Mouse (Mus musculus) kidney, embryonic 14.5 days (tissue): Measurements from ENCODE around the gene Prss32. TPM values are rescaled to one million over a fixed set of nuclear protein-coding genes. Genes with fewer than 3 reads are reported as not detected.
A peak's percentile ranks its signal among the peaks of the same experiment; 100 is the strongest.

Experiments used
- ATAC-seq: fragments of 200-750 bp; cut with Nextera tagmentation; 2 replicates; pipeline ENCODE4 v1.8.0; 2017; ENCODE audit warnings: moderate number of reproducible peaks, mild to moderate bottlenecking, moderate TSS enrichment, moderate library complexity; ENCODE audit not compliant: low FRiP score, low TSS enrichment
- H3K27ac ChIP-seq: fragments of 300-500 bp; sonication (generic); 2 replicates; pipeline ENCODE4 v1.5.1; 2014; ENCODE audit warnings: low read depth, mild to moderate bottlenecking, low read length, moderate library complexity, mixed read lengths
- H3K27me3 ChIP-seq: fragments of 300-500 bp; sonication (generic); 2 replicates; pipeline ENCODE4 v1.6.1; 2014; ENCODE audit warnings: mild to moderate bottlenecking, low read length; ENCODE audit not compliant: control insufficient read depth, insufficient read depth
- H3K36me3 ChIP-seq: fragments of 300-500 bp; sonication (generic); 2 replicates; pipeline ENCODE4 v1.6.1; 2014; ENCODE audit warnings: low read length, mixed read lengths; ENCODE audit not compliant: control insufficient read depth, insufficient read depth
- H3K4me1 ChIP-seq: fragments of 300-500 bp; sonication (generic); 2 replicates; pipeline ENCODE4 v1.6.1; 2014; ENCODE audit warnings: low read length, mixed read lengths; ENCODE audit not compliant: control insufficient read depth, insufficient read depth
- H3K4me2 ChIP-seq: fragments of 300-500 bp; sonication (generic); replicated peaks from 2 replicates; pipeline ENCODE4 v1.6.1; 2014; ENCODE audit warnings: low read depth, mild to moderate bottlenecking, low read length
- H3K4me3 ChIP-seq: fragments of 300-500 bp; sonication (generic); 2 replicates; pipeline ENCODE4 v1.5.1; 2014; ENCODE audit warnings: mild to moderate bottlenecking, low read length
- H3K9ac ChIP-seq: fragments of 300-500 bp; sonication (generic); 2 replicates; pipeline ENCODE4 v1.6.1; 2014; ENCODE audit warnings: low read depth, mild to moderate bottlenecking, low read length, moderate library complexity
- H3K9me3 ChIP-seq: fragments of 300-500 bp; sonication (generic); 2 replicates; pipeline ENCODE4 v1.6.1; 2016; ENCODE audit warnings: low read length; ENCODE audit not compliant: control insufficient read depth
- WGBS: fragments of 180-500 bp; shearing (Covaris S2); extraction: QIAGEN DNeasy Blood & Tissue Kit; methylation state at CpG from one replicate; pipeline ENCODE4 v1.1.7; 2014; 5-methylcytosine and 5-hydroxymethylcytosine counted together
- polyA plus RNA-seq: library from polyadenylated mRNA; unstranded; fragments of >200 nt; fragmentation: Nextera tagmentation; extraction: Ambion mirVana; gene quantifications from 2 replicates; pipeline ENCODE4 v1.2.1, GENCODE M21; 2014

The Prss32 gene
- polyA plus RNA-seq, 1 experiment from 2014 or later = not detected

DNA sequence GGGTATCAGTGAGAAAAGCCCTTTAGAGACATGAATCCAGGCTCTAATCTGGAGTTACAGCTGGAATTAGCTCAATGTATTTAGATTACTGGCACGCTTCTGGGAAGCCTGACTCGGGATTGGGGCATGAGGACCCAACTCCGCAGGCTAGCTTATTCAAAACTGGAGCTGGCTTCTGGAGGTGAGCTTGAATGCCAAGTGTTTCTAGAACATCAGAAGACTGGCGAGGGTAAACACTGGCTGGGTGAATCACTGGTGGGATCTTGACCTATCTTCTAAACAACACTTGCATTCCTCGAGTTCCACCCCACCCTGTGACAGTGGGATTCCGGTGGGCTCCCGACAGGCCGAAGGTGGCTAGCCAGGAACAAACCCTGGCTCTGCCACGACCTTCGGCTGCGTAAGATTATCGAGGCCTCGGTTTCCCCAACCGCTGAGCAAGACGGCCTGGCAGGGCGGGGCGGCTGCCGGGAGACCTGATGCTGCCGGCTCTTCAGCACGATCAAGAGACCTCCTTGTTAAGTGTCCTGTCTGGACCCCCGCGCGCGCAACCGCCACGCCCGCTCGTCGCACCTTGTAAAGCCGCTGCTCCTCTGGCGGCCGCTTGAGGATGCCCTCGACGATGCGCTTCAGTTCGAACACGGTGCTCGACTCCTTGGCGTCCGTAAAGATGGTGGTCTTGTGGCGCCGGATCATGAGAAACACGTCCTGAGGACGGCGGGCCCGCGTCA lies 15.2 kb upstream of the Prss32 start:
- Histone ChIP-seq H3K9ac (peak overlapping the region; percentile 85), H3K9me3 (no peaks in the 10 kb centered on the region), H3K27ac (peak overlapping the region; percentile 80; the same call in 1 of the 2 replicates), H3K4me1 (peaks cover 15% of the 10 kb centered on the region; the same call in 1 of the 2 replicates), H3K36me3 (peaks cover 40% of the 10 kb centered on the region), H3K4me2 (peak overlapping the region; percentile 88), H3K27me3 (no peaks in the 10 kb centered on the region), H3K4me3 (peak overlapping the region; percentile 85)
- 1% methylated on average over 45 of the region's 47 CpGs for WGBS
- ATAC-seq = peak; percentile 78

- Histone ChIP-seq H3K36me3 (peaks cover 33% of the 10 kb centered on the region), H3K4me2 (peak within 1 kb of the TSS; percentile 88), H3K27me3 (no peaks in the 10 kb centered on the region), H3K9me3 (no peaks in the 10 kb centered on the region), H3K27ac (peak within 1 kb of the TSS; percentile 92), H3K9ac (peak within 1 kb of the TSS; percentile 85), H3K4me1 (peaks cover 15% of the 10 kb centered on the region; the same call in 1 of the 2 replicates), H3K4me3 (peak within 1 kb of the TSS; percentile 85)
- ATAC-seq = peak; percentile 94
- under 1% methylated on average over 28 of the region's 42 CpGs for WGBS
Observed at GRCm38 (mm10) chr17:23829064-23829619, 14.5 kb upstream of the Prss32 start, which contains the start of gene Elob. TSS of gene Elob (minus strand) at chr17:23829136.

- WGBS = 88% methylated on average over 1 of the region's 1 CpGs
- peaks cover 12% of the 10 kb centered on the region; the same call in 1 of the 2 replicates for H3K36me3 ChIP-seq
- H3K4me1 ChIP-seq = peaks cover 15% of the 10 kb centered on the region; the same call in 1 of the 2 replicates
- no peak overlapping the region for H3K27ac ChIP-seq
- H3K4me3 ChIP-seq = no peak overlapping the region
- no peak for ATAC-seq
- no peaks in the 10 kb centered on the region for H3K27me3 ChIP-seq
- no peak overlapping the region for H3K4me2 ChIP-seq
- no peak overlapping the region for H3K9ac ChIP-seq
- no peaks in the 10 kb centered on the region for H3K9me3 ChIP-seq
Observed at GRCm38 (mm10) chr17:23831201-23831600, 12.5 kb upstream of the Prss32 start.

DNA sequence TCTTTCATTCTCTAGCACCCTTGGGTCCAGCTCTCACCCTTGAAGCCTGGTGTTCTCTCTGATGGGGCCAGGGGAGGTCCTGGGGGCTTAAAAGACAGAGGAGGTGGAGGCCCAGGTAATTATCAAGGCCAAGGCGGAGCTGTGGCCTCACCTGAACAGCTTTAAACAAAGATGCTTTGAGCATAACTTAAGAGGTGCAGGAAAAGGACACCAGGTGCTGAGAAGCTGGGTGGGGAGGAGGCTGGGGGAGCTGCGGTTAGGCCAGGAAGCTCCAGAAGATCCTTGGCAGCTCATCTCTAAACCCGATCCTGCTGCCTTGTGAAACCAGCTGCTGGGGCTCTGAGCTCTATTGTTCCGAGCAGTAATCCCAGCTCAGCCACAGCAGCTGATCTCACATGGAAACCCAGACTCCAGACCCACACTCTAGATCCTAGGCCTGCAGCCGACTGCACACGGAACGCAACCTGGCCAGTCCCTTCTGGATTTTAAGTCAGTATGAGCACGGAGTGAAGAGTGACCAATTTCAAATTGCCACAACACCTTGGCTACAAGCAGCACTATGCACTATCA lies 7.6 kb upstream of the Prss32 start, which contains the start of gene Prss33:
Gene Prss33 (minus strand): TSS at position 51 of the 570 bp plus-strand sequence.
- Histone ChIP-seq H3K27me3 (no peaks in the 10 kb centered on the region), H3K36me3 (no peaks in the 10 kb centered on the region), H3K4me1 (no peaks in the 10 kb centered on the region), H3K9ac (no peak within 1 kb of the TSS), H3K4me2 (no peak within 1 kb of the TSS), H3K4me3 (no peak within 1 kb of the TSS), H3K9me3 (no peaks in the 10 kb centered on the region), H3K27ac (no peak within 1 kb of the TSS)
- 74% methylated on average over 8 of the region's 8 CpGs for WGBS
- no peak for ATAC-seq

DNA sequence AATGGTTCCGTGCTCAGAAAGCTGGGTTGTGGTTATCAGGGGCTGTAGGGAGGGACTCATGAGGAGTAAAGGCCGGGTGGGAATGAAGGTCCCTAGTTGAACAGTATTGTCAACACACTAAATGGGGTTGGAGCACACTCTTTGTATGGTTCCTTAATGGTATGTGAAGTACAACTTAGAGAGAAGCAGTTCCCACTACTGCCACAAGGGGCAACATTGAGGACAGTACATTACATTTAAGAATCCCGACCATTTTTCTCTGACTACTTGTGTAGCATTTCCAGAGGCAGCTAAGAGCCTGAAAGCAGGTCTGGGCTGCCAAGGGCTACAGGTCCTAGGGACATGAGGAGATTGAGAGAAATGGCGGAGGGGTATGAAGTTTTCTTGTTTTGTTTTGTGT lies 2.5 kb upstream of the Prss32 start:
- Histone ChIP-seq H3K4me3 (no peak overlapping the region), H3K4me2 (no peak overlapping the region), H3K4me1 (no peaks in the 10 kb centered on the region), H3K36me3 (no peaks in the 10 kb centered on the region), H3K27me3 (no peaks in the 10 kb centered on the region), H3K9me3 (no peaks in the 10 kb centered on the region), H3K27ac (no peak overlapping the region), H3K9ac (no peak overlapping the region)
- ATAC-seq = no peak
- WGBS = 35% methylated on average over 4 of the region's 4 CpGs

GRCm38 (mm10) chr17:23843141-23843811 lies 379 bp upstream of the Prss32 start:
- H3K9me3 ChIP-seq = no peaks in the 10 kb centered on the region
- H3K27ac ChIP-seq = no peak overlapping the region
- 49% methylated on average over 23 of the region's 23 CpGs for WGBS
- H3K27me3 ChIP-seq = no peaks in the 10 kb centered on the region
- no peaks in the 10 kb centered on the region for H3K4me1 ChIP-seq
- peak; percentile 55 for ATAC-seq
- H3K36me3 ChIP-seq = no peaks in the 10 kb centered on the region
- peak overlapping the region; percentile 34 for H3K4me2 ChIP-seq
- peak overlapping the region; percentile 18; the same call in 1 of the 2 replicates for H3K4me3 ChIP-seq
- H3K9ac ChIP-seq = 0 out of 2 replicates have a peak overlapping the region, but pooled peaks have one; percentile 1

GRCm38 (mm10) chr17:23850028-23850427 lies 6.4 kb downstream of the Prss32 start:
- Histone ChIP-seq H3K4me2 (no peak overlapping the region), H3K36me3 (no peaks in the 10 kb centered on the region), H3K4me1 (no peaks in the 10 kb centered on the region), H3K9ac (no peak overlapping the region), H3K9me3 (0 out of 2 replicates have a peak, but pooled peaks cover 2% of the 10 kb centered on the region), H3K27ac (no peak overlapping the region), H3K4me3 (no peak overlapping the region), H3K27me3 (no peaks in the 10 kb centered on the region)
- 70% methylated on average over 2 of the region's 2 CpGs for WGBS
- ATAC-seq = no peak

DNA sequence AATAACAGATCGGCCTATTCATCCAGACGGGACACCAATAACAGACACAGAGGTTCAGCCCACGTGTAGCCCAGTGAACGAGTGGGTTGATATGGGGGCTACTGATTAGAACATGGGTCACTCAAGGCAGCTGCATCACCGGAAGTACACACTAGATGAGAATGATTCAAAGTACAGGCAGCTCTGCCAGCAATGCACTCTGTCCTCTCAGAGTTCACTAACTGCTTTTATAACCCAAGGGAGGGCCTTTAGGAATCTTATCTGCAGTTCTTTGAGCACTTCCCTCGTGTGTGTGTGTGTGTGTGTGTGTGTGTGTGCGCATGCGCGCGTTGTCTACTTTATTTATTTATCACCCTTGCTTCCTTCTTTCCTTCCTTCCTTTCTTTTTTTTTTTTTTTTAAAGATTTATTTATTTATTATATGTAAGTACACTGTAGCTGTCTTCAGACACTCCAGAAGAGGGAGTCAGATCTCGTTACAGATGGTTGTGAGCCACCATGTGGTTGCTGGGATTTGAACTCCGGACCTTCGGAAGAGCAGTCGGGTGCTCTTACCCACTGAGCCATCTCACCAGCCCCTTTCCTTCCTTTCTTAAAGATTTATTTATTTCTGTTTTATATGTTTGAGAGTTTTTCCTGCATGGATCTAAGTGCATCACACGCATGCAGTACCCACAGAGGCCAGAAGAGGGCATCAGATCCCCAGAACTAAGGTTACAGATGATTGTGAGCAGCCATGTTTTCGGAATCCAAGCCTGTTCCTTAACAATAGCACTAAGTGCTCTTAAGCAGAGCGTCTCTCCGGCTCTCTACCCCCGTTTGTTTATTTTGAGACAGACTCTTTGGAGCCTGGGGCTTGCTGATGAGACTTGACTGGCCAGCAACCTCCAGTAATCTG lies 7.4 kb downstream of the Prss32 start:
- H3K4me2 ChIP-seq = no peak overlapping the region
- 0 out of 2 replicates have a peak, but pooled peaks cover 2% of the 10 kb centered on the region for H3K9me3 ChIP-seq
- 56% methylated on average over 18 of the region's 19 CpGs for WGBS
- no peaks in the 10 kb centered on the region for H3K36me3 ChIP-seq
- no peaks in the 10 kb centered on the region for H3K27me3 ChIP-seq
- H3K4me1 ChIP-seq = no peaks in the 10 kb centered on the region
- H3K9ac ChIP-seq = no peak overlapping the region
- H3K4me3 ChIP-seq = no peak overlapping the region
- no peak overlapping the region for H3K27ac ChIP-seq
- no peak for ATAC-seq
